Mouse (Mus musculus) heart, postnatal 0 days (tissue): ENCODE measurements around the gene Crim1. TPM values are rescaled to one million over a fixed set of nuclear protein-coding genes. Genes with fewer than 3 reads are reported as not detected.

Experiments
- ATAC-seq: fragments of 200-750 bp; cut with Nextera tagmentation; 2 replicates; pipeline ENCODE4 v1.8.0; 2017; ENCODE audit warnings: low read depth, moderate number of reproducible peaks, moderate library complexity; ENCODE audit not compliant: insufficient read depth
- DNase-seq: peaks from one replicate; pipeline ENCODE4 v3.0.0-alpha.2; 2016; ENCODE audit warnings: low spot score
- H3K27ac ChIP-seq: fragments of 300-500 bp; sonication (generic); 2 replicates; pipeline ENCODE4 v1.5.1; 2014; ENCODE audit warnings: low read depth, mild to moderate bottlenecking
- H3K27me3 ChIP-seq: fragments of 300-500 bp; sonication (generic); 2 replicates; pipeline ENCODE4 v1.6.1; 2014; ENCODE audit warnings: low read length, mixed read lengths; ENCODE audit not compliant: control insufficient read depth, insufficient read depth
- H3K36me3 ChIP-seq: fragments of 300-500 bp; sonication (generic); replicated peaks from 2 replicates; pipeline ENCODE4 v1.6.1; 2014; ENCODE audit warnings: low read length, mixed read lengths; ENCODE audit not compliant: control insufficient read depth, insufficient read depth
- H3K4me1 ChIP-seq: fragments of 300-500 bp; sonication (generic); 2 replicates; pipeline ENCODE4 v1.6.1; 2014; ENCODE audit warnings: antibody characterized with exemption; ENCODE audit not compliant: control insufficient read depth, insufficient read depth
- H3K4me2 ChIP-seq: fragments of 300-500 bp; sonication (generic); 2 replicates; pipeline ENCODE4 v1.6.1; 2014; ENCODE audit warnings: low read depth, mild to moderate bottlenecking, low read length, moderate library complexity
- H3K4me3 ChIP-seq: fragments of 300-500 bp; sonication (generic); 2 replicates; pipeline ENCODE4 v1.5.1; 2014; ENCODE audit warnings: low read depth, low read length
- H3K9ac ChIP-seq: fragments of 300-500 bp; sonication (generic); replicated peaks from 2 replicates; pipeline ENCODE4 v1.6.1; 2014; ENCODE audit warnings: low read depth, low read length, mixed read lengths
- H3K9me3 ChIP-seq: fragments of 300-500 bp; sonication (generic); replicated peaks from 2 replicates; pipeline ENCODE4 v1.6.1; 2016; ENCODE audit warnings: low read length; ENCODE audit not compliant: control insufficient read depth
- CTCF ChIP-seq: IDR thresholded peaks from 2 replicates; pipeline ENCODE4 v1.5.1; 2016; ENCODE audit warnings: antibody characterized with exemption, control low read depth, low read depth
- EP300 ChIP-seq: IDR thresholded peaks from 2 replicates; pipeline ENCODE4 v1.6.1; 2016; ENCODE audit warnings: antibody characterized with exemption, low read depth
- WGBS: fragments of 180-500 bp; shearing (Covaris S2); extraction: QIAGEN DNeasy Blood & Tissue Kit; methylation state at CpG from one replicate; pipeline ENCODE4 v1.1.7; 2014; 5-methylcytosine and 5-hydroxymethylcytosine counted together
- polyA plus RNA-seq: library from polyadenylated mRNA; unstranded; fragments of >200 nt; fragmentation: Nextera tagmentation; extraction: Ambion mirVana; gene quantifications from 2 replicates; pipeline ENCODE4 v1.2.1, GENCODE M21; 2015
- total RNA-seq: library from RNA; depleted of rRNA; stranded (reverse); fragments of >200 nt; gene quantifications from 2 replicates; pipeline ENCODE4 v1.2.3, GENCODE M21; 2014; ENCODE audit warnings: low replicate concordance

The Crim1 gene
- total and polyA plus RNA-seq, 2 experiments from 2014 or later = 3.3 to 47.5 TPM

- H3K9me3 ChIP-seq = no peaks in the 10 kb centered on the region
- H3K4me1 ChIP-seq = no peaks in the 10 kb centered on the region
- 55% methylated on average over 11 of the region's 11 CpGs for WGBS
- no peak overlapping the region for H3K4me3 ChIP-seq
- H3K4me2 ChIP-seq = no peak overlapping the region
- H3K27ac ChIP-seq = no peak overlapping the region
- H3K36me3 ChIP-seq = no peaks in the 10 kb centered on the region
- ATAC-seq (no peak), DNase-seq (no peak)
- H3K9ac ChIP-seq = no peak overlapping the region
- TF ChIP-seq EP300 (no peak), CTCF (no peak)
- H3K27me3 ChIP-seq = no peaks in the 10 kb centered on the region
Measured at GRCm38 (mm10) chr17:78264116-78264515, 64.1 kb downstream of the Crim1 start.

DNA sequence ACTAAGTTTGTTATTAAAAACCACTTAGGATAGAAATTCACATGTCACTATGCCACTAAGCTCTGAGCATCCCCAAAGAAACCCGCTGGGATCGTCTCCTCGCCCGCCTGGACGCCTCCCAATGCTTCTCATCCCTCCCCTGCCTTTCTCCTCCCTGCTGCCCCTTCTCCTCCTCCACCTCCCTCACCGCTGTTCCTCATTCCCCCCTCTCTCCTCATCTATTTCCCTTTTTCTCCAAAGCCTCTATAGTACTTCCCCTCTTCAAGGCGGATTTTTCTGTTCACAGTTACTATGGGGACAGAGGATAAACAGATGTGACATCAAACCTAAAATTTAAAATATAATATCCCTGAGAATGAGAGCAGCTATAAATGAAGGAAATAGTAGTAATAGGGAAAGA lies 65.1 kb downstream of the Crim1 start:
- Histone ChIP-seq H3K4me2 (no peak overlapping the region), H3K4me1 (no peaks in the 10 kb centered on the region), H3K4me3 (no peak overlapping the region), H3K9ac (no peak overlapping the region), H3K36me3 (no peaks in the 10 kb centered on the region), H3K27me3 (no peaks in the 10 kb centered on the region), H3K27ac (no peak overlapping the region), H3K9me3 (no peaks in the 10 kb centered on the region)
- ATAC-seq (no peak), DNase-seq (no peak)
- TF ChIP-seq CTCF = no peak
- no peak for TF ChIP-seq EP300
- 80% methylated on average over 7 of the region's 7 CpGs for WGBS

DNA sequence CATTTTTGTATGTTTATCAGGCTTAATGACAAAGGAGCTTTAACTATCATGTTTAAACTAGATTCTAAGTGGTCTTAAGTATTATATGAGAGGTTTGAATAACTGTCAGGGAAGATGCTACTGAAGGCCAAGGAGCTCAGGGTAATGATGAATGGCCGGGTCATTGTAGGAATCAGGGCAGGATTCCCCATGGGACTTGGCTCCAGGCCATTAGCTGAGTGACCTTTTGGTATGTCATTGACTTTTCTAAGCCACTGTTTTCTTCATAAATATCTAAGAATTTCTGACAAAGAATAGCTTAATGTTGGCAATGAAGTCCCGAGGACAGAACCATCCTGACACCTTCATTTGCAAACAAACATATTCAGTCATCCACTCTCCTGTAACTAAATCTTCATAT lies 66.2 kb downstream of the Crim1 start:
- no peak for DNase-seq
- no peaks in the 10 kb centered on the region for H3K4me1 ChIP-seq
- no peak for TF ChIP-seq EP300
- TF ChIP-seq CTCF = no peak
- 80% methylated on average over 2 of the region's 2 CpGs for WGBS
- no peak overlapping the region for H3K27ac ChIP-seq
- H3K4me3 ChIP-seq = no peak overlapping the region
- H3K27me3 ChIP-seq = no peaks in the 10 kb centered on the region
- no peak overlapping the region for H3K9ac ChIP-seq
- no peak for ATAC-seq
- no peaks in the 10 kb centered on the region for H3K9me3 ChIP-seq
- H3K36me3 ChIP-seq = no peaks in the 10 kb centered on the region
- no peak overlapping the region for H3K4me2 ChIP-seq

DNA sequence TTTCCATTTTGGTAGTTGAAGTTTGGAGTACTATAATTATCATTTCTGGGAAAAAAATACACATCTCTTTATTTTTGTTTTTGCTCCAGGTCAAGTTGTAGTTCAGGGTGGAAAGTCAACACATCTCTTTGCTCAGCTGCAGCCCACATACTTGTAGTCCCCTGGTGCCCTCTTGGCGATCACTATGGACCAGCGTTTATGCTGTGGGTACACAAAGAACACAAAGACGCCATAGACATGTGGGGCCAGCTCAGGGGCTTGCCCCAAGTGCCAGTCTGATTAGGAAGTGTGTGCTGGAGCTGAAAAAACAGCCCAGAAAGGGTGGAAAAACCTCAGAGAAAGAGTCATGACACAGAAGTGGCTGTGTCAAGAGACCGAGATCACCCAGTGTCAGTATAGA lies 68.5 kb downstream of the Crim1 start:
- no peaks in the 10 kb centered on the region for H3K27me3 ChIP-seq
- H3K4me1 ChIP-seq = 0 out of 2 replicates have a peak, but pooled peaks cover 3% of the 10 kb centered on the region
- no peak overlapping the region for H3K4me3 ChIP-seq
- no peak overlapping the region for H3K9ac ChIP-seq
- ATAC-seq (no peak), DNase-seq (no peak)
- H3K4me2 ChIP-seq = no peak overlapping the region
- no peaks in the 10 kb centered on the region for H3K36me3 ChIP-seq
- TF ChIP-seq EP300 = no peak
- no peak for TF ChIP-seq CTCF
- WGBS = 79% methylated on average over 4 of the region's 4 CpGs
- no peak overlapping the region for H3K27ac ChIP-seq
- H3K9me3 ChIP-seq = no peaks in the 10 kb centered on the region

GRCm38 (mm10) chr17:78269311-78269710 lies 69.3 kb downstream of the Crim1 start:
- no peaks in the 10 kb centered on the region for H3K36me3 ChIP-seq
- no peak overlapping the region for H3K4me2 ChIP-seq
- H3K27me3 ChIP-seq = no peaks in the 10 kb centered on the region
- H3K4me1 ChIP-seq = 0 out of 2 replicates have a peak, but pooled peaks cover 3% of the 10 kb centered on the region
- H3K27ac ChIP-seq = no peak overlapping the region
- H3K9me3 ChIP-seq = no peaks in the 10 kb centered on the region
- H3K4me3 ChIP-seq = no peak overlapping the region
- H3K9ac ChIP-seq = no peak overlapping the region
- WGBS = 92% methylated on average over 8 of the region's 8 CpGs
- no peak for ATAC-seq
- DNase-seq = no peak
- TF ChIP-seq EP300 (no peak), CTCF (no peak)

DNA sequence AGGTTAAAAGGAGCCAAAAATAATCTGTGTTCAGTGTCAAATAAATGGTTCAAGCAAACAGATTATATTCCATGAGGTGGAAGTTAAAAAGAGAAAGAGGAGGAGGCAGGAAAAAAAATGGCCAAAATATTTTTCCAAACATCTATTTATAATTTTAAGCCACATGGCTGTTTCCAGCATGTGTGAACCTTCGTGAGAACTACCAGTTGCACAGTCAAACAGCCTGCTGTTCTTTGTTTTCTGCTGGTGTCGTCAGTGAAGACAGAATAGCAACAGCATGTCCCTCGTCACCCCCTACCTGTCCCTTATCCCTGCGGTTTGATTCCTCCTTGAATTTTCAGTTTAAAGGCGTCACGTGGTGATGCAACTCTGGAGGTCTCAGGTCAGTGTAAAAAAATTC lies 70.0 kb downstream of the Crim1 start:
- H3K4me2 ChIP-seq = no peak overlapping the region
- TF ChIP-seq EP300 = no peak

More for the DNA sequence above, 70.0 kb downstream of the Crim1 start:
- no peak for DNase-seq
- 64% methylated on average over 6 of the region's 6 CpGs for WGBS
- Histone ChIP-seq H3K9me3 (no peaks in the 10 kb centered on the region), H3K9ac (no peak overlapping the region), H3K4me3 (no peak overlapping the region), H3K27ac (no peak overlapping the region), H3K4me1 (0 out of 2 replicates have a peak, but pooled peaks cover 3% of the 10 kb centered on the region), H3K36me3 (no peaks in the 10 kb centered on the region), H3K27me3 (no peaks in the 10 kb centered on the region)
- no peak for ATAC-seq
